Mouse (Mus musculus) forebrain, embryonic 10.5 days (tissue): Measurements from ENCODE around the gene Fmo3. TPM values are rescaled to one million over a fixed set of nuclear protein-coding genes. Genes with fewer than 3 reads are reported as not detected.

ENCODE experiments used
- DNase-seq: peaks from one replicate; pipeline ENCODE4 v3.0.0-alpha.2; 2017; ENCODE audit warnings: low spot score; ENCODE audit errors: extremely low spot score
- H3K27ac ChIP-seq: fragments of 300-500 bp; sonication (generic); 2 replicates; pipeline ENCODE4 v1.5.1; 2016; ENCODE audit warnings: mild to moderate bottlenecking
- H3K27me3 ChIP-seq: fragments of 300-500 bp; sonication (generic); 2 replicates; pipeline ENCODE4 v1.6.1; 2016; ENCODE audit warnings: mild to moderate bottlenecking; ENCODE audit not compliant: poor library complexity, severe bottlenecking
- H3K36me3 ChIP-seq: fragments of 300-500 bp; sonication (generic); replicated peaks from 2 replicates; pipeline ENCODE4 v1.6.1; 2016; ENCODE audit warnings: mild to moderate bottlenecking, moderate library complexity
- H3K4me1 ChIP-seq: fragments of 300-500 bp; sonication (generic); 2 replicates; pipeline ENCODE4 v1.6.1; 2016
- H3K4me3 ChIP-seq: fragments of 300-500 bp; sonication (generic); 2 replicates; pipeline ENCODE4 v1.5.1; 2016; ENCODE audit warnings: mild to moderate bottlenecking, moderate library complexity
- H3K9me3 ChIP-seq: fragments of 300-500 bp; sonication (generic); 2 replicates; pipeline ENCODE4 v1.6.1; 2016; ENCODE audit warnings: mild to moderate bottlenecking, moderate library complexity
- WGBS: fragments of 180-500 bp; shearing (Covaris S2); methylation state at CpG from one replicate; pipeline ENCODE4 v1.1.7; 2016; 5-methylcytosine and 5-hydroxymethylcytosine counted together
- polyA plus RNA-seq: library from polyadenylated mRNA; unstranded; fragments of >200 nt; fragmentation: Nextera tagmentation; extraction: Ambion mirVana; gene quantifications from 2 replicates; pipeline ENCODE4 v1.2.1, GENCODE M21; 2016

Fmo3 gene
- polyA plus RNA-seq, 1 experiment from 2014 or later = not detected

DNA sequence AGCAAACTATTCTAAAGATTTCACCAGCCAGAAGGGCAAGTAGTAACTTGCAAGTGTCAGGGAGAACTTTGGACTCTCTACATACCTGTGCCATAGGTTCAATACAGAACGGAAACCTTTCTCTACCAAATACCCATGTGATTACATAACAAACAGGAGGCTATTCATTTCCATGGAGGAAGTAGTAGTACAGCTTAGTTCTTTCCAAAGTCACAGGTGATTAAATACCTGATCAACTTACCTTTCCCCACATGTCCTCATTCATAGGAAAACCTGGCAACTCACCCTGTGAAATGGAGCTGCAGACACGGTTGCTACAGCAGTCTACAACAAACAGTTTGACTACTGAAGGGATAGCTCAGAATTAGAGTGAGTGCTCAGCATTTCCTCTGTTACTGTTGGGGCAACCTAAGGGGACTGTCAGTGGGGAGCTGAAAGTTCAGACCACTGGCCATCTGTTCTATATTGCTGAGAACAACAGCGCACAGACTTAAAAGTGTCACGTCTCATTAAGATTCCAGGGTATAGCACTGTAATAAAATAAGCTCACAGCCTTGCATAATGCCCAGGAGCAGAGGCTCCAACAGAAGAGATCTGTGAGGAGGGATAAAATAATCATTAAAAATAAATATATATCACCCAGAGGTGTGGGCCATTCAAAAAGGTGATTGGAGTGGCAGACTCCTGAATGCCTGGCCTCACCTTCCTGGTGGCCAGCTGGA, 37.3 kb downstream of the Fmo3 start:
- Histone ChIP-seq H3K36me3 (no peaks in the 10 kb centered on the region), H3K27me3 (no peaks in the 10 kb centered on the region), H3K9me3 (no peaks in the 10 kb centered on the region), H3K27ac (no peak overlapping the region), H3K4me3 (no peak overlapping the region), H3K4me1 (no peaks in the 10 kb centered on the region)
- DNase-seq = no peak
- 76% methylated on average over 4 of the region's 4 CpGs for WGBS

DNA sequence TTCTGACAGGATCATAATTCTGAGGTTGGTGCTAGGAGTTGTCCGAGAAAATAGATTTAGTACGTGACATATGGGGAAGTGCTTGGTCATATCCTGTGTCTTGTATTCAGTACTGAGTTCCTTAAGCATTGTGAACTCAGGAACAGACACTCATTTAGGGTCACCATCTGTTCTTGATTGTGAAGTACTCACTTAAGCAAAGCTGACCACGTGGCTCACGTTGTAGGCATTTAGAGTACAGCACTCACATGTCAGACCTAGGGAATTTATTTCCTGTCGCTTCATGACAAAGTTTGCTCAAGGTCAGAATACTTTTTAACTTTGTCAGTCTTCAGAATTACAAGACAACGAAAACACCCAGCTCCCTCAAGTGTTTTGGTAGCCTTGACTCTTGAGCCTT, 40.6 kb downstream of the Fmo3 start:
- no peak for DNase-seq
- H3K27me3 ChIP-seq = no peaks in the 10 kb centered on the region

DNA sequence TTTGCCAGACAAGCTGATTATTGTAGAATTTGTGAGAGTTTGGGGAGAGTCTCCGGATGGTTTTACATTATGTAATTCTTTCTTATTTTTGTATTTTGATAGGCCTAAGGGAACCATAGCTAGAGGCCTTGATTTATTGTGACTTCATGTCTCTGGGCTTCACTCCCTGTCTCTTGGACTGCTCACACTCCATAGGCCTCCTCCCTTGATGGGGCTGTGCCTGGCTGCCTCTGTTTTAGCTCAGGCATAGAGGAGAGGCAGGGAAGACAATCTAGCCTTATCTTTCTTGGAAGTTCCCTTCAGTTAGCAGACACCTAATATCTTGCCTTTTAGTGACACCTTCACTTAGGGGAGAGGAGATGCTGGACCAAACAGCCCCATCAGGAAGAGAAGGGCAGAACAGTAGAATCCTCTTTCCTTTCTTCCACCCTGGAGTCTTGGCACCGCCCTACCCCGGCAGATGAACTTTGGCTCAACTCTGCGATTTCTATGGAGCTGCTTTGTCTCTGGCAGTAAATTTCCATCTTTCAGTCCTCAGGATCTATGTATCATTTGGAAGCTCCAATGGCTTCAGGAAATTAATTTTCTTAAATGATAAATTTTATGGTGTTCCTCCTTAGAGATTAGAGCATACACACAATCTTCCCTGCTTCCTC, 45.5 kb downstream of the Fmo3 start:
- Histone ChIP-seq H3K27me3 (no peaks in the 10 kb centered on the region), H3K4me1 (0 out of 2 replicates have a peak, but pooled peaks cover 3% of the 10 kb centered on the region), H3K36me3 (no peaks in the 10 kb centered on the region), H3K4me3 (no peak overlapping the region), H3K27ac (no peak overlapping the region), H3K9me3 (no peaks in the 10 kb centered on the region)
- 94% methylated on average over 4 of the region's 4 CpGs for WGBS
- no peak for DNase-seq

More for the DNA sequence above, 40.6 kb downstream of the Fmo3 start:
- H3K9me3 ChIP-seq = no peaks in the 10 kb centered on the region
- no peak overlapping the region for H3K4me3 ChIP-seq
- H3K27ac ChIP-seq = no peak overlapping the region
- no peaks in the 10 kb centered on the region for H3K36me3 ChIP-seq
- 67% methylated on average over 6 of the region's 6 CpGs for WGBS
- no peaks in the 10 kb centered on the region for H3K4me1 ChIP-seq

DNA sequence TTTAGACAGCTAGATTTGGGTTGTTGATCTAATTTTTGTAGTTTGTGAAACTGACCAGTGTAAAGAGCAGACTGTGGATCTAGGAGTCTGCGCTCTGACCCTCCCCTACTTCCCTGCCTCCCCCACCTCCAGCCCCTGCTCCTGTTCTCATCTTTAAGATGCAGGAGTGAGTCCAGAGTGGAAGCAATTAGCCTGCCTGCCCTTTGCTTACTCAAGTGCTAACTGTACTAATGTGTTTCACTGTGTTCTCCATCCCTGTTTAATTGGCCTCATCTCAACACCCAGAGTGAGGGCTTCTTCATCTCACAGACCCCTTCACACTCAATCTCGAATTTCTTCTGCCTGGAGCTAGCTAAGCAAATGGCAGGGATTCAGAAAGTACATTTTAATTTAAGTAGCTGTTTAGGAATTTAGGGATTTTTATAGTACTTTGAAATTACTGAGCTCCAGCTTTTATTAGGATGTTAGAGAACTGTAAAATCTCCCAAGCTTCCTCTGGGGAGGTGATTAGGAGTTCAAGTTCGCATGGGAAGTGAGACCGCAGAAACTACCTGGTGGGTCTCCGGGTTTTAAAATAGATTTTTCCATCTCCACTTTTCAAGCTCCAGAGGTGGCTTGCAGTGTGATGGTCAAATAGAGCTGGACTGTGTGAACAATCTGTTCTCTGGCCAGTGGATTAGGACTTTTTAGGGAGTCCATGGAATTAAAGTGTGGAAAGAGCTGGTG, 46.2 kb downstream of the Fmo3 start:
- DNase-seq = no peak
- H3K4me1 ChIP-seq = 0 out of 2 replicates have a peak, but pooled peaks cover 3% of the 10 kb centered on the region
- no peaks in the 10 kb centered on the region for H3K9me3 ChIP-seq
- no peaks in the 10 kb centered on the region for H3K27me3 ChIP-seq
- H3K4me3 ChIP-seq = no peak overlapping the region
- 81% methylated on average over 5 of the region's 5 CpGs for whole genome bisulfite sequencing
- no peaks in the 10 kb centered on the region for H3K36me3 ChIP-seq
- no peak overlapping the region for H3K27ac ChIP-seq

DNA sequence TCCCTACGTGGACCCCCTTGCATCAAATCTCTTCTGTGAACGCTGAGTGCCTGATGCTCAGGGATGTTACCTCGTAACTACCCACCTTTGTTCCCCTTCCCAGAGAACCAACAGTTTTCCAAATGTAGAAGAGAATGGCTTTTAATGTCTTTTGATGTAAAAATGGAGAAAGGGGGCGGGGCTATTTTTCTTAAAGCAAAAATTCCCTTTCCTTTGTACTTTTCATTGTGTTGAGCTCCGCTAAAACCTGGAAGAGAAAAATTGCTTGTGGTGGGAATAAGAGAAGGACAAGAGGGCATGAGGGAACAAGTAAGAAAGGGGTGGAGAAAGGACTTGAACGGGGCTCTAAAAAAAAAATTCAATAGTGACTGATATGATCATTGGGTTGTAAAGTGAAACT, 46.9 kb downstream of the Fmo3 start, which contains the start of gene Fmo6:
Gene Fmo6, minus strand, starts transcription at position 101 of the 400 bp plus-strand sequence.
- no peaks in the 10 kb centered on the region for H3K27me3 ChIP-seq
- H3K4me3 ChIP-seq = no peak within 1 kb of the TSS
- 85% methylated on average over 6 of the region's 6 CpGs for WGBS
- no peaks in the 10 kb centered on the region for H3K36me3 ChIP-seq
- DNase-seq = no peak
- no peak within 1 kb of the TSS for H3K27ac ChIP-seq
- 0 out of 2 replicates have a peak, but pooled peaks cover 3% of the 10 kb centered on the region for H3K4me1 ChIP-seq
- H3K9me3 ChIP-seq = no peaks in the 10 kb centered on the region

DNA sequence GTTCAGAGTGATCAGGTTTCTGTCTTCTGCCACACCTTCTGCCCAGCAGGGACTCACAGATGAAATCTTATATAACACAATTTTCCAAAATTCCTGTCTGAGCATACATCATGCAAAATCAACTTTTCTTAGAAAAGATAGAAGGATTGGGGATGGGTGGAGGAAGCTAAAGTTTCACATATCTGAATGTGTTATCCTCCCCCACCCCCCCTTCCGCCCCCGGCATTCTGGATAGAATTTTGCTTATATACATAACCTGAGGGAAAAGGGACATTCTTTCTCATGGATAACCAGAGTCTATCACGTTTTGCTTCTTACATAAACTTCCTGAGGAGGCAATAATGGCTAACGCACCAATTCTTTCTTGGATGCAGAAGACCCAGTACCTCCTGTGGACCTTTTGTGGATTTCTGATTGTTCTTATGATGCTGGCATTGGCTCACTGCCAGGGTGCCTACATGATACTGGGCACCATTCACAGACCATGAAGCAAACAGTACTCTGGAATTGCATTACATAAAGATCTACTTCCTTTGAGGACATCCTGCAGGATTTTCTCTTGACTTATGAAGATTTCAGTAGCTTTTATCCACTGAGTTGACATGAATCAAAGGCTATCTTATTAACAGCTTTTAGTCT, 49.8 kb downstream of the Fmo3 start:
- H3K27ac ChIP-seq = no peak overlapping the region
- 71% methylated on average over 4 of the region's 4 CpGs for WGBS
- no peaks in the 10 kb centered on the region for H3K27me3 ChIP-seq
- H3K9me3 ChIP-seq = no peaks in the 10 kb centered on the region
- no peaks in the 10 kb centered on the region for H3K36me3 ChIP-seq
- no peak overlapping the region for H3K4me3 ChIP-seq
- DNase-seq = no peak
- 0 out of 2 replicates have a peak, but pooled peaks cover 3% of the 10 kb centered on the region for H3K4me1 ChIP-seq

DNA sequence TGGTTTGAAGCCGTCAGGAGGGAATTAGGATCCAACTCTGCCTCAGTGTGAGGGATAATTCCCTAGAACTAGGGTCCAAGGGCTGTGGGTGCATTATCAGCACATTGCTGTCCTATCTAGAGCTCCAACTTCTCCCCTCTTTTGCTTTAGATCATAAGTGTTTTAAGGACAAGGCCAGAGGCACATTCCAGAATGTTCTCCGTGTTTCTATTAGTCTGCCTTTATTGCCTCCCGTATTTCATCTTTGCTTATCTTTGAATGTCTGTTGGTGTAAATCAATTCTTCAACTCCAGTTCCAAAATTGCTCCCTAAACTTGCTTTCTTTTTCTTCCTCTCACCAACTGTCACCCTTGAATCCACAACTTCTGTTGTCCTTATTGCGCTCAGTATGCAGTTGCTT, 51.9 kb downstream of the Fmo3 start:
- Histone ChIP-seq H3K27ac (no peak overlapping the region), H3K4me3 (no peak overlapping the region), H3K27me3 (no peaks in the 10 kb centered on the region), H3K36me3 (no peaks in the 10 kb centered on the region), H3K4me1 (no peaks in the 10 kb centered on the region), H3K9me3 (no peaks in the 10 kb centered on the region)
- WGBS = 90% methylated on average over 4 of the region's 4 CpGs
- no peak for DNase-seq

DNA sequence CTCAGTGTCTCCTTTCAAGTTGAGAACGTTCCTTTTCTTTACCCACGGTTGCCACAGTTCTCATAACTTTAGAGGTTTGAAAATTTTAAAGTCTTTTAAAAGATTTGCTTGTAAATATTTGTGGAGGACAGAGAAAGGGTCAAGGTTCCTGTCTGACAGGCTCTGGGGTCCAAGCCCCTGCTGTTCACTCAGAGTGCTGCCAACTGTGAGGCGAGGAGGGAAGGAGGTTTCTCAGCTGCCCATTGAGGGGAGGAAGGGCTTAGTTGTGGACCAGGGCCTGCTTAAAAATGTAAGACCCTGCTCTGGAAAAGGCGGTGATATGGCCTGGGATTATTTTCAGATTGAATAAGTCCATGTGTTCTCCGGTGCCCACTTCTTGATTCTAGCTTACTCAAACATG, 52.4 kb downstream of the Fmo3 start:
- Histone ChIP-seq H3K4me3 (no peak overlapping the region), H3K27me3 (no peaks in the 10 kb centered on the region)
- 76% methylated on average over 5 of the region's 5 CpGs for WGBS

DNA sequence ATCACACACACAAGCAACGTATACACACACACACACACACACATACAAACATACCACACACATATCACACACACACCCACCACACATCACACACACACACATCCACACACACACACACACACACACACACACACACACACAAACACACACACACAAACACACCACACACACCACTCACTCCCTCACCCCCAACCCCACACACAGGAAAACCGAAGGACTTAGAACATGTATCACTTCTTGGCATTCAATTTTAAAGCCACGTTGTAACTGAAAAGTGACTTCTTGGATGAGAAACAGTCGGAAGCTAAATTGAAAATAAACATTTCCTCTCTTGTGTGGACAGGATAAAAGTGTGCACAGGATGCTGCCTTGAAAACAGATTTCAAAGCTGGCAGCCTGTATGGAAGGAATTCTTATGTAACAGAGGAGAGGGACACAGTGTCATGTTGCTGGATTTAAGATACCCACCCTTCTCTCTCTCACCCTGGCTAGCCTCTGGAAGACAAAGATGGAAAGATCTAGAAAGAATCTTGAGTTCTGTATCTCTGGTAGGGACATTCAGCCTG, 52.9 kb downstream of the Fmo3 start:
- Histone ChIP-seq H3K27ac (no peak overlapping the region), H3K9me3 (no peaks in the 10 kb centered on the region), H3K27me3 (no peaks in the 10 kb centered on the region), H3K4me1 (no peaks in the 10 kb centered on the region), H3K4me3 (no peak overlapping the region), H3K36me3 (no peaks in the 10 kb centered on the region)
- no peak for DNase-seq
- WGBS = 88% methylated on average over 4 of the region's 4 CpGs

More for the DNA sequence above, 52.4 kb downstream of the Fmo3 start:
- no peak for DNase-seq
- H3K27ac ChIP-seq = no peak overlapping the region
- H3K36me3 ChIP-seq = no peaks in the 10 kb centered on the region
- H3K9me3 ChIP-seq = no peaks in the 10 kb centered on the region
- no peaks in the 10 kb centered on the region for H3K4me1 ChIP-seq

DNA sequence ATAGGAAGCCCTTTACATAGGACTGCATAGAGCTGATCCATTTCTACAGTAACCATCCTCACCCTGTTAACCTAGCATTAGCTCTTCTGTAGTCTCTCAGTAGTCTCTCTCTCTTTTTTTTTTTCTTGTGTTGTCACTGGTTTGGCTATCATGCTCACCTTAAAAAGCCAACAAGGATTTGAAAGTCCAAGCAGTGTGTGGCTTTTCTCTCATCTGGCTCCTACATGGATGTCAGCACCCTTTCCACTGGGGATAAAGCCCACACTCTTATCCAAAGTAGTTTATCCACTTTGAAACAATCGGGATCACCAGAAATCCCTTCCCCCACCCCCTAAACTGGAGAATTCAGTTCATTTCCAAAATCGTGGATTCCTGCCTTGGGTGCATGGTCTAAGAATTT, 53.7 kb downstream of the Fmo3 start:
- H3K27me3 ChIP-seq = no peaks in the 10 kb centered on the region
- H3K4me1 ChIP-seq = no peaks in the 10 kb centered on the region
- H3K4me3 ChIP-seq = no peak overlapping the region
- H3K36me3 ChIP-seq = no peaks in the 10 kb centered on the region
- no peak overlapping the region for H3K27ac ChIP-seq
- H3K9me3 ChIP-seq = no peaks in the 10 kb centered on the region
- WGBS = 73% methylated on average over 2 of the region's 2 CpGs
- no peak for DNase-seq

DNA sequence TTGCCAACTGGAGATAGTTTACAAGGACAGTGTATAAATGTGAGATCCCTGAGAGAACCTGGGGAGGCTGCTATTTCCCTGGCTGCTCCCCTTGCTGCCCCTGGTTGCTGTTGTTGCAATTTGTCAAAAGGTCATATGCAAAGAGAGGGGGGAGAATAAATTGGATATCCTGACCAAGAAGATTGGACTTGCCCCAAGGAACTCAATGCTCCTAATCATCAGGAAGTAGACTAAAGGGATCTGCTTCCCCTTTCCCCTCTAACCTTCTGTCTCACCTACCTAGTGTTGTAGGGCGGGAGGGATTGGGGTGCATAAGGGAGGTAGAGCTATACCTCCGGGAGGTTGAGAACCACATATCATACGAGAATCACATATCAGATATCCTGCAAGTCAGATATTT, 55.2 kb downstream of the Fmo3 start:
- Histone ChIP-seq H3K4me3 (no peak overlapping the region), H3K36me3 (no peaks in the 10 kb centered on the region), H3K27ac (no peak overlapping the region), H3K4me1 (no peaks in the 10 kb centered on the region), H3K27me3 (no peaks in the 10 kb centered on the region), H3K9me3 (no peaks in the 10 kb centered on the region)
- DNase-seq = no peak
- 90% methylated on average over 3 of the region's 3 CpGs for WGBS

DNA sequence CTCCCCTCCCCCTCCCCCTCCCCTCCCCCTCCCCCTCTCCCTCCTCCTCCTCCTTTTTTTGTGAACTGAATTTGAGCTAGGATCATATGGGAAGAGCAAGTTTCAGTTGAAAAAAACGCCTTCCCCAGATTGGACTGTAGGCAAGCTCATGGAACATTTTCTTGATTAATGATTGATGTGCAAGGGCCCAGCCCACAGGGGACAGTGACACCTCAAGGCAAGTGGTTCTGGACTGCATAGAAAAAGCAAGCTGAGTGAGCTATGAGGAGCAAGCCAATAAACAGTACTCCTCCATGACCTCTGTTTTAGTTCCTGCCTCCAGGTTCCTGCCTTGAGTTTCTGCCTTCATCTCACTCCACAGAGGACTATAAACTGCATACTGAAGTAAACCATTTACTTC, 59.2 kb downstream of the Fmo3 start:
- Histone ChIP-seq H3K4me3 (no peak overlapping the region), H3K9me3 (no peaks in the 10 kb centered on the region), H3K36me3 (no peaks in the 10 kb centered on the region), H3K4me1 (no peaks in the 10 kb centered on the region), H3K27me3 (no peaks in the 10 kb centered on the region), H3K27ac (no peak overlapping the region)
- DNase-seq = no peak
- 60% methylated on average over 1 of the region's 1 CpGs for WGBS
